Mouse (Mus musculus) erythroblast, embryonic 14.5 days (primary cell): ENCODE measurements around the gene Bfsp2.

Experiments used
- GATA1 ChIP-seq: IDR thresholded peaks from 2 replicates; pipeline ENCODE4 v1.6.1; 2012; ENCODE audit warnings: low read length, inconsistent platforms, mixed read lengths
- TAL1 ChIP-seq: IDR thresholded peaks from 3 replicates; pipeline ENCODE4 v1.6.1; 2012; ENCODE audit warnings: low read length, inconsistent platforms, mixed read lengths

- TF ChIP-seq TAL1: no peak
- no peak for TF ChIP-seq GATA1
Observed at GRCm38 (mm10) chr9:103480603-103481220, 492 bp upstream of the Bfsp2 start.
